Comparison of ENCODE assay signal across 8 mouse cellular contexts in the genomic region with DNA sequence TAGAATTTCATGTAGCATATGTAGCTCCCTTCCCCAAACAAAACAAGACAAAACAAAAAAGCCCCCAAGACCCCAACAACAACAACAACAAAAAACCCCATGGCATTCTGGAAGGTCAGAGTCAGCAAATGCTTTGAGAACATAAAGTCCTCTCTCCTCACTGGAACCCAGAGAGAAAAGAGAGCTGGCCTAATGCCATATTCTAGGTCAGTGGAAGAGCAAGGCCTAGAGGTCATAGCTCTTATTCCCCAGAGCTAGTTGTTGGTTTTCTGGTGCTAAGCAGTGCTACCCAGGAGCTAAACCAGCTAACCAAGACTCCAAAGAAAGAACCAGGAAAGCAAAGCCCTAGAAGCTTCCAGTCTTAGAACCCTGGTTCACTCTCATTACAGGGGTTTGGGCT. TPM values are rescaled to one million over a fixed set of nuclear protein-coding genes. Genes with fewer than 3 reads are reported as not detected.
DNase-seq lines count a peak whose midpoint lies in the region; ATAC-seq and TF ChIP-seq lines count a peak whose summit lies in the region.

No protein-coding gene starts in this region.

- H3K4me3 ChIP-seq in lung, embryonic 14.5 days (ENCODE audit: low read depth, low read length) = peak overlapping the region; percentile 60
- peak overlapping the region; percentile 56 for H3K4me3 ChIP-seq in forebrain, embryonic 13.5 days
- peak overlapping the region; percentile 50 for H3K4me3 ChIP-seq in kidney, postnatal 0 days (replicated peaks; ENCODE audit: low read depth, low read length)
- H3K4me3 ChIP-seq in neural tube, embryonic 14.5 days (ENCODE audit: low read depth, low read length) = peak overlapping the region; percentile 50

- H3K9me3 ChIP-seq in lung, embryonic 14.5 days (ENCODE audit: low read depth, low read length) = no peaks in the 10 kb centered on the region
- H3K9me3 ChIP-seq in forebrain, embryonic 13.5 days (replicated peaks) = no peaks in the 10 kb centered on the region
- no peaks in the 10 kb centered on the region for H3K9me3 ChIP-seq in kidney, postnatal 0 days (replicated peaks; ENCODE audit: low read length)
- no peaks in the 10 kb centered on the region for H3K9me3 ChIP-seq in neural tube, embryonic 14.5 days (ENCODE audit: control insufficient read depth, low read length)

- no peaks in the 10 kb centered on the region for H3K27me3 ChIP-seq in lung, embryonic 14.5 days (ENCODE audit: insufficient read depth, low read length)
- H3K27me3 ChIP-seq in forebrain, embryonic 13.5 days = no peaks in the 10 kb centered on the region
- no peaks in the 10 kb centered on the region for H3K27me3 ChIP-seq in kidney, postnatal 0 days (ENCODE audit: insufficient read depth, low read length)
- H3K27me3 ChIP-seq in neural tube, embryonic 14.5 days (ENCODE audit: control insufficient read depth, insufficient read depth, low read length) = no peaks in the 10 kb centered on the region

- DNase-seq in lung, embryonic 14.5 days = peak; percentile 8
- no peak for DNase-seq in lung, adult 18-20 months
- DNase-seq in kidney, postnatal 0 days (ENCODE audit: low spot score) = no peak
- no peak for DNase-seq in cerebellum, postnatal 25 days
- no peak for DNase-seq in cerebellum, adult 11-12 months

- H3K27ac ChIP-seq in lung, embryonic 14.5 days (ENCODE audit: low read depth) = no peak overlapping the region
- H3K27ac ChIP-seq in forebrain, embryonic 13.5 days = no peak overlapping the region
- peak overlapping the region; percentile 88 for H3K27ac ChIP-seq in kidney, postnatal 0 days
- H3K27ac ChIP-seq in neural tube, embryonic 14.5 days (ENCODE audit: low read depth, low read length) = no peak overlapping the region

- H3K36me3 ChIP-seq in lung, embryonic 14.5 days (ENCODE audit: insufficient read depth) = peaks cover 31% of the 10 kb centered on the region
- peaks cover 27% of the 10 kb centered on the region for H3K36me3 ChIP-seq in forebrain, embryonic 13.5 days (ENCODE audit: poor library complexity, severe bottlenecking)
- no peaks in the 10 kb centered on the region for H3K36me3 ChIP-seq in kidney, postnatal 0 days (ENCODE audit: insufficient read depth, low read length)
- no peaks in the 10 kb centered on the region for H3K36me3 ChIP-seq in neural tube, embryonic 14.5 days (ENCODE audit: control insufficient read depth, insufficient read depth, low read length)

- peak overlapping the region; percentile 70 for H3K9ac ChIP-seq in lung, embryonic 14.5 days
- peak overlapping the region; percentile 73 for H3K9ac ChIP-seq in forebrain, embryonic 13.5 days
- H3K9ac ChIP-seq in kidney, postnatal 0 days (ENCODE audit: low read depth, low read length) = peak overlapping the region; percentile 59
- H3K9ac ChIP-seq in neural tube, embryonic 14.5 days (replicated peaks; ENCODE audit: low read depth, low read length) = peak overlapping the region; percentile 29

- TF ChIP-seq CTCF in lung, embryonic 14.5 days (IDR thresholded peaks at IDR 0.05; ENCODE audit: low read depth) = no peak
- TF ChIP-seq CTCF in kidney, postnatal 0 days (IDR thresholded peaks at IDR 0.05; ENCODE audit: low read depth) = no peak

- no peak for ATAC-seq in lung, embryonic 14.5 days (ENCODE audit: insufficient read depth)
- ATAC-seq in forebrain, embryonic 13.5 days = no peak
- ATAC-seq in kidney, postnatal 0 days (replicated peaks; ENCODE audit: low FRiP score, low read depth) = no peak
- no peak for ATAC-seq in neural tube, embryonic 14.5 days (ENCODE audit: low read depth)
- no peak for ATAC-seq in megakaryocyte progenitor cell, adult 5-6 weeks (replicated peaks; ENCODE audit: poor library complexity)

- peak overlapping the region; percentile 65 for H3K4me2 ChIP-seq in lung, embryonic 14.5 days
- peak overlapping the region; percentile 66 for H3K4me2 ChIP-seq in forebrain, embryonic 13.5 days
- peak overlapping the region; percentile 67 for H3K4me2 ChIP-seq in kidney, postnatal 0 days (ENCODE audit: low read length)
- peak overlapping the region; percentile 46 for H3K4me2 ChIP-seq in neural tube, embryonic 14.5 days (ENCODE audit: low read depth, low read length)

- H3K4me1 ChIP-seq in lung, embryonic 14.5 days (ENCODE audit: insufficient read depth) = peaks cover 5% of the 10 kb centered on the region; the same call in 1 of the 2 replicates
- peaks cover 25% of the 10 kb centered on the region for H3K4me1 ChIP-seq in forebrain, embryonic 13.5 days
- no peaks in the 10 kb centered on the region for H3K4me1 ChIP-seq in kidney, postnatal 0 days (replicated peaks; ENCODE audit: insufficient read depth, low read length)
- peaks cover 8% of the 10 kb centered on the region; the same call in 1 of the 2 replicates for H3K4me1 ChIP-seq in neural tube, embryonic 14.5 days (ENCODE audit: control insufficient read depth, insufficient read depth, low read length)

RNA-seq across cellular contexts. Expression of a gene that starts 1.0 kb away (rescaled TPM):
- polyA plus RNA-seq in lung, embryonic 14.5 days (2014; fragmentation: Nextera tagmentation; extraction: Ambion mirVana) = 210 and 219 TPM in 2 replicates
- 205 and 225 TPM in 2 replicates for polyA plus RNA-seq in forebrain, embryonic 13.5 days (2015; fragmentation: Nextera tagmentation; extraction: Ambion mirVana)
- 256 and 265 TPM in 2 replicates for polyA plus RNA-seq in kidney, postnatal 0 days (2015; fragmentation: Nextera tagmentation; extraction: Ambion mirVana)
- 264 and 309 TPM in 2 replicates for polyA plus RNA-seq in neural tube, embryonic 14.5 days (2014; fragmentation: Nextera tagmentation; extraction: Ambion mirVana)
- 376 and 396 TPM in 2 replicates for total RNA-seq in megakaryocyte progenitor cell, adult 5-6 weeks (2015)
- total RNA-seq in megakaryocyte progenitor cell, adult 5-6 weeks (2017) = 231 and 238 TPM in 2 replicates

RNA-seq across cellular contexts. Expression of a gene that starts 1.2 kb away (rescaled TPM):
- polyA plus RNA-seq in lung, embryonic 14.5 days (2014; fragmentation: Nextera tagmentation; extraction: Ambion mirVana) = 187 and 199 TPM in 2 replicates
- 129 and 133 TPM in 2 replicates for polyA plus RNA-seq in forebrain, embryonic 13.5 days (2015; fragmentation: Nextera tagmentation; extraction: Ambion mirVana)
- polyA plus RNA-seq in kidney, postnatal 0 days (2015; fragmentation: Nextera tagmentation; extraction: Ambion mirVana) = 260 and 283 TPM in 2 replicates
- polyA plus RNA-seq in neural tube, embryonic 14.5 days (2014; fragmentation: Nextera tagmentation; extraction: Ambion mirVana) = 169 and 171 TPM in 2 replicates
- total RNA-seq in megakaryocyte progenitor cell, adult 5-6 weeks (2015) = 537 and 612 TPM in 2 replicates
- 295 and 337 TPM in 2 replicates for total RNA-seq in megakaryocyte progenitor cell, adult 5-6 weeks (2017)

RNA-seq across cellular contexts. Expression of a gene that starts 11.5 kb away (rescaled TPM):
- polyA plus RNA-seq in lung, embryonic 14.5 days (2014; fragmentation: Nextera tagmentation; extraction: Ambion mirVana) = 1.2 and 2.1 TPM in 2 replicates
- 1.7 and 1.8 TPM in 2 replicates for polyA plus RNA-seq in forebrain, embryonic 13.5 days (2015; fragmentation: Nextera tagmentation; extraction: Ambion mirVana)
- 2.4 TPM in 2 replicates for polyA plus RNA-seq in kidney, postnatal 0 days (2015; fragmentation: Nextera tagmentation; extraction: Ambion mirVana)
- 1.2 and 2.4 TPM in 2 replicates for polyA plus RNA-seq in neural tube, embryonic 14.5 days (2014; fragmentation: Nextera tagmentation; extraction: Ambion mirVana)
- total RNA-seq in megakaryocyte progenitor cell, adult 5-6 weeks (2015) = not detected in 2 replicates
- total RNA-seq in megakaryocyte progenitor cell, adult 5-6 weeks (2017) = 0.20 TPM in 1 of 2 replicates, not detected in the other

RNA-seq across cellular contexts. Expression of a gene that starts 28.8 kb away (rescaled TPM):
- 0.32 and 0.42 TPM in 2 replicates for polyA plus RNA-seq in lung, embryonic 14.5 days (2014; fragmentation: Nextera tagmentation; extraction: Ambion mirVana)
- 0.03 and 0.10 TPM in 2 replicates for polyA plus RNA-seq in forebrain, embryonic 13.5 days (2015; fragmentation: Nextera tagmentation; extraction: Ambion mirVana)
- polyA plus RNA-seq in kidney, postnatal 0 days (2015; fragmentation: Nextera tagmentation; extraction: Ambion mirVana) = 0.14 and 0.15 TPM in 2 replicates
- 0.07 and 0.73 TPM in 2 replicates for polyA plus RNA-seq in neural tube, embryonic 14.5 days (2014; fragmentation: Nextera tagmentation; extraction: Ambion mirVana)
- total RNA-seq in megakaryocyte progenitor cell, adult 5-6 weeks (2015) = not detected in 2 replicates
- 0.50 TPM in 1 of 2 replicates, not detected in the other for total RNA-seq in megakaryocyte progenitor cell, adult 5-6 weeks (2017)

RNA-seq across cellular contexts. Expression of a gene that starts 39.1 kb away (rescaled TPM):
- 0.99 and 1.3 TPM in 2 replicates for polyA plus RNA-seq in lung, embryonic 14.5 days (2014; fragmentation: Nextera tagmentation; extraction: Ambion mirVana)
- 3.1 and 3.5 TPM in 2 replicates for polyA plus RNA-seq in forebrain, embryonic 13.5 days (2015; fragmentation: Nextera tagmentation; extraction: Ambion mirVana)
- polyA plus RNA-seq in kidney, postnatal 0 days (2015; fragmentation: Nextera tagmentation; extraction: Ambion mirVana) = 0.37 and 0.48 TPM in 2 replicates
- polyA plus RNA-seq in neural tube, embryonic 14.5 days (2014; fragmentation: Nextera tagmentation; extraction: Ambion mirVana) = 5.4 and 6.5 TPM in 2 replicates
- 0.32 and 0.51 TPM in 2 replicates for total RNA-seq in megakaryocyte progenitor cell, adult 5-6 weeks (2015)
- total RNA-seq in megakaryocyte progenitor cell, adult 5-6 weeks (2017) = 1.2 and 2.1 TPM in 2 replicates
